Mouse (Mus musculus) embryonic facial prominence, embryonic 14.5 days (tissue): Measurements from ENCODE around the gene Gm20388. TPM values are rescaled to one million over a fixed set of nuclear protein-coding genes. Genes with fewer than 3 reads are reported as not detected.

Experiments
- ATAC-seq: fragments of 200-750 bp; cut with Nextera tagmentation; 2 replicates; pipeline ENCODE4 v1.8.0; 2017; ENCODE audit warnings: low read depth, moderate number of reproducible peaks, moderate TSS enrichment
- DNase-seq: peaks from one replicate; pipeline ENCODE4 v3.0.0-alpha.2; 2015; ENCODE audit warnings: low spot score
- H3K27ac ChIP-seq: fragments of 300-500 bp; sonication (generic); replicated peaks from 2 replicates; pipeline ENCODE4 v1.5.1; 2014; ENCODE audit warnings: low read depth, mild to moderate bottlenecking, low read length, moderate library complexity
- H3K27me3 ChIP-seq: fragments of 300-500 bp; sonication (generic); replicated peaks from 2 replicates; pipeline ENCODE4 v1.6.1; 2014; ENCODE audit warnings: low read length; ENCODE audit not compliant: control insufficient read depth, insufficient read depth
- H3K36me3 ChIP-seq: fragments of 300-500 bp; sonication (generic); 2 replicates; pipeline ENCODE4 v1.6.1; 2014; ENCODE audit warnings: low read length, mixed read lengths; ENCODE audit not compliant: control insufficient read depth, insufficient read depth
- H3K4me1 ChIP-seq: fragments of 300-500 bp; sonication (generic); 2 replicates; pipeline ENCODE4 v1.6.1; 2014; ENCODE audit warnings: antibody characterized with exemption, low read length; ENCODE audit not compliant: control insufficient read depth, insufficient read depth
- H3K4me2 ChIP-seq: fragments of 300-500 bp; sonication (generic); 2 replicates; pipeline ENCODE4 v1.6.1; 2014; ENCODE audit warnings: low read depth, mild to moderate bottlenecking, low read length, moderate library complexity, mixed read lengths
- H3K4me3 ChIP-seq: fragments of 300-500 bp; sonication (generic); 2 replicates; pipeline ENCODE4 v1.5.1; 2014; ENCODE audit warnings: low read depth, mild to moderate bottlenecking, low read length
- H3K9ac ChIP-seq: fragments of 300-500 bp; sonication (generic); 2 replicates; pipeline ENCODE4 v1.6.1; 2014; ENCODE audit warnings: low read depth, mild to moderate bottlenecking, low read length, moderate library complexity, mixed read lengths
- H3K9me3 ChIP-seq: fragments of 300-500 bp; sonication (generic); 2 replicates; pipeline ENCODE4 v1.6.1; 2016; ENCODE audit warnings: low read length; ENCODE audit not compliant: control insufficient read depth
- WGBS: fragments of 180-500 bp; shearing (Covaris S2); extraction: QIAGEN DNeasy Blood & Tissue Kit; methylation state at CpG from one replicate; pipeline ENCODE4 v1.1.7; 2014; 5-methylcytosine and 5-hydroxymethylcytosine counted together
- polyA plus RNA-seq: library from polyadenylated mRNA; unstranded; fragments of >200 nt; fragmentation: Nextera tagmentation; extraction: Ambion mirVana; gene quantifications from 2 replicates; pipeline ENCODE4 v1.2.1, GENCODE M21; 2014

The Gm20388 gene
- polyA plus RNA-seq, 1 experiment from 2014 or later = not detected

GRCm38 (mm10) chr8:122859843-122860242, 2949.2 kb downstream of the Gm20388 start:
- no peak overlapping the region for H3K9ac ChIP-seq
- no peak overlapping the region for H3K27ac ChIP-seq
- no peak overlapping the region for H3K4me3 ChIP-seq
- H3K4me2 ChIP-seq = no peak overlapping the region
- 63% methylated on average over 13 of the region's 13 CpGs for WGBS
- H3K9me3 ChIP-seq = peaks cover 8% of the 10 kb centered on the region; the same call in 1 of the 2 replicates
- no peaks in the 10 kb centered on the region for H3K36me3 ChIP-seq
- H3K27me3 ChIP-seq = no peaks in the 10 kb centered on the region
- ATAC-seq (no peak), DNase-seq (no peak)
- H3K4me1 ChIP-seq = no peaks in the 10 kb centered on the region

GRCm38 (mm10) chr8:122864719-122865129, 2954.1 kb downstream of the Gm20388 start:
- 59% methylated on average over 21 of the region's 26 CpGs for WGBS
- Histone ChIP-seq H3K9me3 (peaks cover 22% of the 10 kb centered on the region; the same call in 1 of the 2 replicates), H3K27ac (no peak overlapping the region), H3K4me2 (peak overlapping the region; percentile 58), H3K9ac (peak overlapping the region; percentile 45), H3K4me3 (peak overlapping the region; percentile 25), H3K36me3 (no peaks in the 10 kb centered on the region), H3K27me3 (no peaks in the 10 kb centered on the region), H3K4me1 (no peaks in the 10 kb centered on the region)
- DNase-seq (peak; percentile 32), ATAC-seq (peak; percentile 37; the same call in 1 of the 2 replicates)

- Histone ChIP-seq H3K9ac (no peak overlapping the region), H3K36me3 (no peaks in the 10 kb centered on the region), H3K9me3 (peaks cover 22% of the 10 kb centered on the region; the same call in 1 of the 2 replicates), H3K27ac (no peak overlapping the region), H3K4me2 (peak overlapping the region; percentile 58), H3K4me1 (no peaks in the 10 kb centered on the region), H3K4me3 (peak overlapping the region; percentile 25; the same call in 1 of the 2 replicates), H3K27me3 (no peaks in the 10 kb centered on the region)
- 75% methylated on average over 10 of the region's 10 CpGs for WGBS
- ATAC-seq = no peak
- DNase-seq = no peak
Measured at GRCm38 (mm10) chr8:122865441-122865840, 2954.8 kb downstream of the Gm20388 start.

GRCm38 (mm10) chr8:122866231-122866630, 2955.6 kb downstream of the Gm20388 start:
- Histone ChIP-seq H3K4me1 (no peaks in the 10 kb centered on the region), H3K9me3 (peaks cover 22% of the 10 kb centered on the region; the same call in 1 of the 2 replicates), H3K27me3 (no peaks in the 10 kb centered on the region), H3K9ac (no peak overlapping the region), H3K4me2 (no peak overlapping the region), H3K4me3 (no peak overlapping the region), H3K27ac (no peak overlapping the region), H3K36me3 (no peaks in the 10 kb centered on the region)
- DNase-seq (no peak), ATAC-seq (no peak)
- WGBS = 83% methylated on average over 8 of the region's 8 CpGs

GRCm38 (mm10) chr8:122867982-122868381, 2957.3 kb downstream of the Gm20388 start:
- no peak overlapping the region for H3K4me3 ChIP-seq
- H3K9ac ChIP-seq = no peak overlapping the region
- no peak overlapping the region for H3K27ac ChIP-seq
- no peaks in the 10 kb centered on the region for H3K4me1 ChIP-seq
- no peaks in the 10 kb centered on the region for H3K36me3 ChIP-seq
- no peak for ATAC-seq
- WGBS = 78% methylated on average over 6 of the region's 6 CpGs
- H3K27me3 ChIP-seq = no peaks in the 10 kb centered on the region
- no peak overlapping the region for H3K4me2 ChIP-seq
- DNase-seq = no peak
- peaks cover 22% of the 10 kb centered on the region; the same call in 1 of the 2 replicates for H3K9me3 ChIP-seq

GRCm38 (mm10) chr8:122870377-122870863, 2959.8 kb downstream of the Gm20388 start:
- WGBS = 24% methylated on average over 19 of the region's 31 CpGs
- peak overlapping the region; percentile 46 for H3K4me2 ChIP-seq
- no peaks in the 10 kb centered on the region for H3K36me3 ChIP-seq
- peaks cover 5% of the 10 kb centered on the region; the same call in 1 of the 2 replicates for H3K4me1 ChIP-seq
- H3K4me3 ChIP-seq = peak overlapping the region; percentile 23
- ATAC-seq = peak; percentile 27; the same call in 1 of the 2 replicates
- no peaks in the 10 kb centered on the region for H3K27me3 ChIP-seq
- peak overlapping the region; percentile 42; the same call in 1 of the 2 replicates for H3K9ac ChIP-seq
- peaks cover 8% of the 10 kb centered on the region; the same call in 1 of the 2 replicates for H3K9me3 ChIP-seq
- no peak overlapping the region for H3K27ac ChIP-seq
- DNase-seq = peak; percentile 37

GRCm38 (mm10) chr8:122871663-122872062, 2961.0 kb downstream of the Gm20388 start:
- 74% methylated on average over 9 of the region's 9 CpGs for WGBS
- no peak overlapping the region for H3K27ac ChIP-seq
- no peaks in the 10 kb centered on the region for H3K27me3 ChIP-seq
- peaks cover 5% of the 10 kb centered on the region; the same call in 1 of the 2 replicates for H3K4me1 ChIP-seq
- no peak overlapping the region for H3K9ac ChIP-seq
- no peaks in the 10 kb centered on the region for H3K36me3 ChIP-seq
- DNase-seq (no peak), ATAC-seq (no peak)
- no peaks in the 10 kb centered on the region for H3K9me3 ChIP-seq
- H3K4me2 ChIP-seq = no peak overlapping the region
- no peak overlapping the region for H3K4me3 ChIP-seq

GRCm38 (mm10) chr8:122873171-122873570, 2962.5 kb downstream of the Gm20388 start:
- no peak overlapping the region for H3K4me3 ChIP-seq
- H3K9me3 ChIP-seq = no peaks in the 10 kb centered on the region
- peaks cover 5% of the 10 kb centered on the region; the same call in 1 of the 2 replicates for H3K4me1 ChIP-seq
- H3K4me2 ChIP-seq = no peak overlapping the region
- DNase-seq (no peak), ATAC-seq (no peak)
- no peaks in the 10 kb centered on the region for H3K27me3 ChIP-seq
- no peak overlapping the region for H3K9ac ChIP-seq
- no peak overlapping the region for H3K27ac ChIP-seq
- 48% methylated on average over 6 of the region's 6 CpGs for WGBS
- H3K36me3 ChIP-seq = no peaks in the 10 kb centered on the region

GRCm38 (mm10) chr8:122875186-122875585, 2964.5 kb downstream of the Gm20388 start:
- DNase-seq (no peak), ATAC-seq (no peak)
- Histone ChIP-seq H3K36me3 (no peaks in the 10 kb centered on the region), H3K4me3 (no peak overlapping the region), H3K27ac (no peak overlapping the region), H3K27me3 (no peaks in the 10 kb centered on the region), H3K9me3 (no peaks in the 10 kb centered on the region), H3K9ac (no peak overlapping the region), H3K4me1 (peaks cover 5% of the 10 kb centered on the region; the same call in 1 of the 2 replicates), H3K4me2 (no peak overlapping the region)
- 53% methylated on average over 5 of the region's 5 CpGs for WGBS
